Mouse (Mus musculus) left cerebral cortex, postnatal 25 days (tissue): ENCODE data around the gene Pnpla6. TPM values are rescaled to one million over a fixed set of nuclear protein-coding genes. Genes with fewer than 3 reads are reported as not detected.
"Not testable (repeated sequence)": the region's sequence is repeated elsewhere in the genome, so short reads cannot be mapped to it uniquely, and the experiment has no call there.

Experiments
- DNase-seq, 2 experiments: peaks; one replicate each; pipeline ENCODE4 v3.0.0; 2022; ENCODE audit warnings: low spot score in 2 of 2, mixed read lengths in 1 of 2
- intact Hi-C: fragments of 180-260 bp; cut with DNase I; formaldehyde crosslinking; loops from one replicate; pipeline ENCODE4 v1.15.1; 2025
- total RNA-seq, 2 experiments: library from RNA; stranded (reverse); gene quantifications; 2 replicates each; pipeline ENCODE4 v1.2.3; 2021

The Pnpla6 gene
- total RNA-seq, 2 experiments from 2014 or later: 66.2 to 70.7 TPM

DNA sequence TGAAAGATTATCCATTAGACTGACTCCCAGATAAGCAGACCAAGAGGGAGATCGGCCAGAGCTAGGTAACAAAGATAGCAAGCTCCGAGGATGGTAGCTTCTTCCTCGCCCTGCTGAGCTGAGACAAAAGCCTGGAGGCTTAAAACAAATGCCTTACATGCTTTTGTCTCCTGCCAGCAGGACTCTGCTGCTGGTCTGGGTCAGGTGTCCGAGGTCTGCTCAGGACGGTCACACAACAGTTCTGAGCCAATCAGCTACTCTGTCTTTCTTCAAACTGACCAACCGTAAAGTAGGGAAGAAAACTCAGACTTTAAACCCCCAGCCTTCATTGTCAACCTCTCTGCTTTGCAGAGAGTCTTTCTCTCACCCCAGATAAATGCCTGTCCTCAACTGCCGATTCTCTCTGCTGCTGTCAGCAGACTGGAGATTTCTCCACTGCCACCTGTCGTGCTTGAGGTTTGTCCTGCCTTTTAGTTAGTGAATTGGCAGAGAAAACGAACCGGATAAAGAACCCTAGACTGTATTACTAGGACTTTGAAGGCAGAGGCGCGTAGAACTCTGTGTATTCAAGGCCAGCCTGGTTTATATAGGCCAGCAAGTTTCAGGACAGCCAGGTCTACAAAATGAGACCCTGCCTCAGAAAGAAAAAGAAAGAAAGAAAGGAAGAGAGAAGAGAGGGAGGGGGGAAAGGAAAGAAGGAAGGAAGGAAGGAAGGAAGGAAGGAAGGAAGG, 52.6 kb downstream of the Pnpla6 start, which contains the start of gene C330021F23Rik:
TSS of gene C330021F23Rik (plus strand) at position 350 of the 731 bp plus-strand sequence.
- no peak for DNase-seq
- intact Hi-C loops: no loop called here

DNA sequence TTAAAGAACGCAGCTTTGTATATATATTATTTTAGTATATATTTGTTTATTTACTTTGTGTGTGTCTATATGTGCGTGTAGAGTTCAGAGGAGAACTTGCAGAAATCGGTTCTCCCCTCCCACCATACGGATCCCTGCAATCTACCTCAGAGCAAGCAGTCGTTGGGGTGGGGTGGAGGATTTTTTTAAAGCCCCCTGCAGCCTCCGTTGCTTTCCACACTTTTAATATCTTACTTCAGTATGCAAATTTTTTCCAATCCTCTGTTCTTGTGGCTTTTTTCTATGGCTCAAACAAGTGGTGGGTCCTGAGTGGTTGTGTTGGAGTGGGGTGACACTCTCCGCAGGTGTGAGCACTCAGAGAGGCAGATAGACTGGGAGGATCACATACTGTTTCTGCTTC, 53.2 kb downstream of the Pnpla6 start:
- intact Hi-C loops: no loop called here
- no peak for DNase-seq

DNA sequence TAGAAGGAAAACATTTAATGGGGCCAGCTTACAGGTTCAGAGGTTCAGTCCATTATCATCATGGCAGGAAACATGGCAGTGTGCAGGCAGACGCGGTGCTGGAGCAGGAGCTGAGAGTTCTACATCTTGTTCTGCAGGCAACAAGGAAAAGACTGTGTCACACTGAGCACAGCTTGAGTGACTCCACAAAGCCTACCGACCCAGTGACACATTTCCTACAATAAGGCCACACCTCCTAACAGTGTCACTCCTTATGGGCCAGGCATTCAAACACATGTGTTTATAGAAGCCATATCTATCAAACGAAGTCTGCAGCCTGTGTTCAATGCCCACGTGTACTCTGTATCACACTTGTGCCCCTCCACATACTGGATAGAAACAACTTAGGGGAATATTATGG, 54.6 kb downstream of the Pnpla6 start:
- no peak for DNase-seq
- intact Hi-C loops: no loop called here

DNA sequence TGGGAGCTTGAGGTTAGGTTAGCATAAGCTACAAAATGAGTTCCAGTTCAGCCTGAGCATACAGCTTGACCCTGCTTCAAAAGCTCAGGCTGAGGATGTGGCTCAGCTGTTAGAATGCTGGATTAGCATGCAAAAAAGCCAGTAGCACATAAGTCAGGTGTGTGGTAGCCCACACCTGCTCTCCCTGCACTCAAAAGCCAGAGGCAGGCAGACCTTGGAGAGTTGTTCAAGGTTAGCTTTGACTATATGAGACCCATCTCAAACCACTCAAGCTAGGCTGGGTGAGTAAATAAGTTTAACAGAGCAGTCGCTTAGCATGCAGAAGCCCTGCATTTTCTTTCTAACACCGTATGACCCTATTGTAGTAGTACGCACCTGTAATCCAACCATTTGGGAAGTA, 59.4 kb downstream of the Pnpla6 start:
- DNase-seq: no peak
- intact Hi-C loops: no loop called here

DNA sequence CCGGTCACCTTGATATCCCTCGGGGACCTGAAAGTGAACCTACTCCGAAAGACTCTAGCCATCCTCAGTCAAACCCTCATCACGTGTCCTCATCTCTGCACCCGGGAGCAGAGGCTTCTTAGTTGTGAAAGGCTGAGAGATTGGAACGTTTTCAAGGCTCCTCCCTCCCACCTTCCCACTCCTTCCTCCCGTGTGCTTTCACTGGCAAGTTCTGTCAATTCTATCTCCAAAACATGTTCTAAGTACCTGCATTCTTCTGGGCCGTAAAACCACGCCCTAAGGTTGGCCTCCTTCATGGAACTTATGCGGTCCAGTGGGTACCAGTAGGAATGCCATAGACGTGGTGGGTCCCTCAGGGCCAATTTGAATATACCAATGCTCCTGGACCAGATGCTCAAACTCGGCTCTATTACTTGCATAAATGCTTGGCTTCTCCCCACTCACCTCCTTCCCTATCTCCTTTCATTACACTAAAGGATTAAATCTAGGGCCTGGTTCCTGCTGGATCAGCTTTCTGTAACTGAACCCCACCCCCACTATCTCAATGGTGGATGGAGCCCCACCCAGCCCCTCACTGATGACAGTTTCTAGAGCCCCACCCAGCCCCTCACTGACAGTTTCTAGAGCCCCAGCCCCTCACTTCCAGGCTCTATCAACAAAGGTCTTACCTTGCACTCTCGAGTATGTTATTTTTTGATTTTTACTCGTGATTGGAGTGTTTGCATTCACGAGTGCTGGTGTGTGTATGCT, 61.2 kb downstream of the Pnpla6 start:
- intact Hi-C loops: no loop called here
- DNase-seq: no peak

DNA sequence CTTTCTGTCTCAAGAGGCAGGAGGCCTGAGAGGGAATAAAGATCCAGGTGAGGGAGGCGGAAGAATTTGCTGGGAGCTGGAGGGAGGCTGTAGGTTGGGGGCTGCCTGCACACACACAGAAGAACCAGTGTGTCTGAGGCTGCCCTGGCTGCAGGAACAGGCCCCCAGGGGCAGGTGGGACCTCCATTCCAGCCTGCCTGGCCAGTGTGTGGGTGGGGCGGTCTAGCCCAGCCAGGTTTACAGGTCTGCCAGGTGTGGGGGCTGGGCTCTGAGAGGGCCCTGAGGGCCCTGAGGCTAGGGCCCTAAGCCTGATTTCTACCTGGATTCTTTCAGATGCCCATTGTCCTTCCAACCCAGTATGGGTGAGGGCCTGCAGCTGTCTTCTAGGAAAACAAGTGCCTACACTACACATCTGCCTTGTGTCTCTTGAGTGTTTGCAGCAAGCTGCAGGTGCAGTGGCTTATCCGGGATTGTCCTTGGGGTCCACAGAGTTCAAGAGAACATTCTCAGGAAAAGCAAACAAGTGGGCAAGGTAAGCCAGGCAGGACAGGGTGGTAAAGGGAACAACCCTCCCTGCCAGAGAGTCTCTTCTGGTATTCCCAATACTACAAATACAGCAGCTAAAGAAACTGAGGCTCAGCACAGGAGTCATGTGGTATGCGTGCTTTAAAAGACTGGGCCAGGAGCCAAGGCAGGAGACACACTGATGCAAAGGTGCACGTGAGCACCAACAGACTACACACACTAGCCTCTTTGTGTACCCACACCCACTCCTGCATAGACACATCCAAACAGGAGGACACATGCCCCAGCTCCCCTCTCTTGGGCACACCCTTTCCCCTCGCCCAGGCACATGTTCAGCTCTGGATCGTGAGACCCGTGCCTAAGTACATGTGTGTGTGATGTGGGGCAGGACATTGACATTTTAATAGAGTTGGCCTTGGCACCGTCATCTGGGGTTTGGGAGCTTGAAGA, 64.5 kb downstream of the Pnpla6 start:
- intact Hi-C loops: no loop called here
- no peak for DNase-seq

DNA sequence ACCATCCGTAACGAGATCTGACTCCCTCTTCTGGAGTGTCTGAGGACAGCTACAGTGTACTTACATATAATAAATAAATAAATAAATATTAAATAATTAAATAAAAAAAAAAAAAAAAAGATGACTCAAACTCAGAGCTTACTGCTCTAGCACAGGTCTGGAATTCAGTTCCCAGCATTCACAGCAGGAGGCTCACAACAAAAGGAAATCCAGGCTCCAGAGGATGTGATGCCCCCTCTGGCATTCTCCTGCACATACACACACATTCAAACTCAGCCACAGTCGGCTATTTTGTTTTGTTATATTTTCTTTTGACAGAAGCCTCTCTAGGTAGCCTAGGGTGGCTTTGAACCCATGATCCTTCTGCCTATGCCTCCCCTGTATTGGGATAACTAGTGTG, 66.8 kb downstream of the Pnpla6 start:
- intact Hi-C loops: not testable (repeated sequence)

DNA sequence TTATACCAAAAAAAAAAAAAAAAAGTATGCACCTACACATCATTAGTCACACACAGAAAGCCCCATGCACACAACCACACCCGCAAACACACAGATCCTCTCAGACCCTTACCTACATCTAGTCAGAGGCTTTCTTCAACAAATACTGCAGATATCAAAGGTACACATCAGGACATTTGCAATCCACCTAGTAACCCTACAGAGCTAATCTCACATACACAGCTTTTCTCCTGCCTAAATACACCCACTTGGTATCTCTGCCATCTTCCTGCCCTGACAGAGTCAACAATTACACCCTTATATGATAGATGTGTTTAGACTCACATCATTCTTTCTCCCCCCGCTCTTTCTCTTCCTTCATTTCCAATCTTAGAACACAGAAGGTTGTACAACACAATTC, 71.3 kb downstream of the Pnpla6 start:
- intact Hi-C loops: loop anchor here (5.0 kb wide), 1 partner anchor 36 kb away; the partner anchor contains the start of genes Pet100 and Xab2
- no peak for DNase-seq

More for the DNA sequence above, 66.8 kb downstream of the Pnpla6 start:
- not testable (repeated sequence) for DNase-seq

DNA sequence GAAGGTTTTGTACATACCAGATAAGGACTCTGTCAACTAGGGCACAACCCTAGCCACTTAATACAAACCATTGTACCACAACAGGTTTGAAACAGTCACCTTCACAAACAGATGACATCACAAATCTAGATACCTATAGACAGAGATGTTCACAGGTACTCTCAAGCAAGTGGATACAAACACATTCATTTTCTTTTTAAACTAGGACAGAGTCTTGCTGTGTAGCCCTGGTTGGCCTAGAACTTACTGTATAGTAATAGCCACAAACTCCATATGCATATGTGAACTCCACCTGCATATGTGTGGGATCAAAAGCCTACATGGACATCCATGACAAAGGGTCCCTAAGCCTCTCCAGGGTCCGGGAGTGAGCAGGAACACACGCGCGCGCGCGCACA, 71.8 kb downstream of the Pnpla6 start, which contains the start of gene Camsap3:
TSS of gene Camsap3 (plus strand) at position 301 of the 398 bp plus-strand sequence.
- intact Hi-C loops: loop anchor here (5.0 kb wide), 1 partner anchor 35 kb away; the partner anchor contains the start of genes Pet100 and Xab2
- DNase-seq: no peak

DNA sequence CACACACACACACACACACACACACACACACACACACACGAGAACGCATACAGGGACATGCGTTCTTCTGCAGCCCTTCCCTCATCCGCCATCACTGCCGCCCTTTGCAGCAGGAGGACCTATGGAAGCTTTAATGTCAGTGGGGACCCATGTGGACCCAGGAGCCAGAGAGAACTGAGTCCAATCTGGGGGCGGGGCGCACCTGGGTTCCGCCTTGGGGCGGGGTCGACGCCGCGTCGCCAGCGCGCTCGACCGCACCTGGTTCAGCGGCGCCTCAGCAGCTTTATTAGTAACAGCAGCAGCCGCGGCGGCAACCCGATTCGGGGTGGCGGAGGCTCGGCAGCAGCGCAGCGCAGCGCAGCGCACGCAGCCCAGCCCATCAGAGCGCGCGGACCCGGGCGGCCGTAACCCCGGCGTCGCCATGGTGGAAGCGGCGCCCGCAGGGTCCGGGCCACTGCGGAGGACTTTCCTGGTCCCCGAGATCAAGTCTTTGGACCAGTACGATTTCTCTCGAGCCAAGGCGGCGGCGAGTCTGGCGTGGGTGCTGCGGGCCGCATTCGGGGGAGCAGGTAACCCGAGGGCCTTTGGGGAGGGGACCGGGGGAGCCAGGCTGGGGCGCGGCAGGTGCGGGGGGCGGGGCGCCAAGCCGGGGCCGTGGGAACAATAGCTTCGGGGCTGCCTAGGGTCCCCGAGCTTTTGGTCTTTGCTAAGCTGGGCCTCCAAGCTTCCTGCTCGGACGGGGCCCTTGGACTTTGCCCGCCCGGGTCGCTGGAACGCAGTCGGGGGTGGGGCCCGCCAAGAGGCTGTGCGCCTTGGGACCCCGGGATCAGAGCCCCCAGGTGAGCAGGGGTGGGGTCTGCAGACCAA, 72.4 kb downstream of the Pnpla6 start:
- intact Hi-C loops: loop anchor here (5.0 kb wide), 1 partner anchor 35 kb away; the partner anchor contains the start of genes Pet100 and Xab2
- peak; percentile 73 to 80 for DNase-seq

DNA sequence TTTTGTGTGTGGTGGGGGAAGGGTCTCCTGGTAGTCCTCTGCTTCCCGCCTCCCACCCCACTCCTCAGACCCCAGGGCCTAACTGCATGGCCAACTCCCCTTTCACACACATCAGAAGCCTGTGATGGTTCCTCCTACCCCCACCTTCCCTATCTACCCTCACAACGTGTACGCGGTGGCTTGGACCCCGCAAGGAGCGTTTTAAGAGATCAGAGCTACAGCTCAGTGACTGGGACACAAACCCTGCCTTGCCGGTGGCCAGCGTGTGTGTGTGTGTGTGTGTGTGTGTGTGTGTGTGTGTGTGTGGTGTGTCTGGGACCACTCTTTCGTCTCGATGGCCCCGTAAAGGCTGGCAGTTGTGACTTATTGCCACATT, 73.1 kb downstream of the Pnpla6 start:
- intact Hi-C loops: loop anchor here (5.0 kb wide), 1 partner anchor 34 kb away; the partner anchor contains the start of genes Pet100 and Xab2
- peak in 1 of 2 experiments; percentile 22 for DNase-seq

DNA sequence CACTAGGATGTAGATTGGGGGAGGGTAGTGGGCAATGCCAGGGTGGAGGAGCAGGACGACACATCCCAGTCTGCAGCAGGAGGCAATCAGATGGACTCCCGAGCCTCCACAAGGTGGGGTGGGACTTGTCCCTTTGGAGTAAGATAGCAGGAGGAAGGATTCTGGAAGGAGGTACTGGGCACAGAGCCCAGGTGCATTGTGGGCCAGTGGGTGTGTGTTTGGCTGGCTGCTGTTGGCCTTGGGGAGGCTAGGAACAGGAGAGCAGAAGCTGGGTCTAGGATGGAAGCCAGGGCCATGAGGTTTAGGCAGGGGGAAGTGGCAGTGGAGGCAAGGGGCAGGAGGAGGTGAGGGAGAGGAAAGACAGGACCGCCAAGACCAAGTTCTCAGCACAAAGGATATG, 78.3 kb downstream of the Pnpla6 start:
- DNase-seq: peak in 1 of 2 experiments; percentile 34
- intact Hi-C loops: no loop called here

Other genes starting within 250 kb of the Pnpla6 start
- 10 to 100 TPM; 43.7 to 47.7 TPM for gene Insr, start 235.8 kb upstream of the Pnpla6 start, total RNA-seq
- not detected for gene A430078G23Rik, start 162.0 kb upstream of the Pnpla6 start, total RNA-seq
- gene Arhgef18, start 122.4 kb upstream of the Pnpla6 start, total RNA-seq: 10 to 100 TPM; 43.8 to 45.2 TPM
- 1 to 10 TPM in 1 of 2 experiments, under 1 TPM in 1; 0.44 to 1.1 TPM for gene Pex11g, start 47.7 kb upstream of the Pnpla6 start, total RNA-seq
- not detected for gene Tex45, start 44.5 kb upstream of the Pnpla6 start, total RNA-seq
- 10 to 100 TPM; 28.2 to 30.3 TPM for gene Zfp358, start 22.2 kb upstream of the Pnpla6 start, total RNA-seq
- gene Mcoln1, start 14.9 kb upstream of the Pnpla6 start, total RNA-seq: 10 to 100 TPM; 77.4 to 90.3 TPM
- not detected for gene C330021F23Rik, start 52.6 kb downstream of the Pnpla6 start, total RNA-seq
- gene Camsap3, start 71.9 kb downstream of the Pnpla6 start, total RNA-seq: 10 to 100 TPM; 39.5 to 39.9 TPM
- gene Xab2, start 105.9 kb downstream of the Pnpla6 start, total RNA-seq: 10 to 100 TPM; 34.3 to 38.1 TPM
- gene Pet100, start 106.2 kb downstream of the Pnpla6 start, total RNA-seq: 10 to 100 TPM; 84.0 to 87.2 TPM
- gene Pcp2, start 110.2 kb downstream of the Pnpla6 start, total RNA-seq: not detected
- gene Stxbp2, start 115.6 kb downstream of the Pnpla6 start, total RNA-seq: 10 to 100 TPM; 32.6 to 48.4 TPM
- gene Retn, start 140.4 kb downstream of the Pnpla6 start, total RNA-seq: under 1 TPM; 0.50 to 0.87 TPM
- gene Mcemp1, start 150.4 kb downstream of the Pnpla6 start, total RNA-seq: not detected
- gene Fcor, start 157.0 kb downstream of the Pnpla6 start, total RNA-seq: 10 to 100 TPM; 13.2 to 17.0 TPM
- 10 to 100 TPM; 25.7 to 27.1 TPM for gene Trappc5, start 160.9 kb downstream of the Pnpla6 start, total RNA-seq
- gene Fcer2a, start 178.8 kb downstream of the Pnpla6 start, total RNA-seq: not detected
- gene Clec4g, start 205.3 kb downstream of the Pnpla6 start, total RNA-seq: not detected
- under 1 TPM in 1 of 2 experiments, not detected in 1; 0.48 TPM for gene Cd209a, start 233.6 kb downstream of the Pnpla6 start, total RNA-seq